Mouse (Mus musculus) adrenal gland, adult 18-20 months (tissue): ENCODE results near the gene Arhgap45. TPM values are rescaled to one million over a fixed set of nuclear protein-coding genes. Genes with fewer than 3 reads are reported as not detected.
"Not testable (repeated sequence)": the region's sequence is repeated elsewhere in the genome, so short reads cannot be mapped to it uniquely, and the experiment has no call there.

Source experiments
- DNase-seq, 2 experiments: peaks; one replicate each; pipeline ENCODE4 v3.0.0; 2021 to 2022; ENCODE audit warnings: low spot score in 2 of 2
- total RNA-seq, 2 experiments: library from RNA; stranded (reverse); gene quantifications; 1 replicate in 1 of 2; 2 replicates in 1 of 2; pipeline ENCODE4 v1.2.3; 2021

Gene Arhgap45
- total RNA-seq, 2 experiments from 2014 or later: 5.5 to 7.3 TPM

DNA sequence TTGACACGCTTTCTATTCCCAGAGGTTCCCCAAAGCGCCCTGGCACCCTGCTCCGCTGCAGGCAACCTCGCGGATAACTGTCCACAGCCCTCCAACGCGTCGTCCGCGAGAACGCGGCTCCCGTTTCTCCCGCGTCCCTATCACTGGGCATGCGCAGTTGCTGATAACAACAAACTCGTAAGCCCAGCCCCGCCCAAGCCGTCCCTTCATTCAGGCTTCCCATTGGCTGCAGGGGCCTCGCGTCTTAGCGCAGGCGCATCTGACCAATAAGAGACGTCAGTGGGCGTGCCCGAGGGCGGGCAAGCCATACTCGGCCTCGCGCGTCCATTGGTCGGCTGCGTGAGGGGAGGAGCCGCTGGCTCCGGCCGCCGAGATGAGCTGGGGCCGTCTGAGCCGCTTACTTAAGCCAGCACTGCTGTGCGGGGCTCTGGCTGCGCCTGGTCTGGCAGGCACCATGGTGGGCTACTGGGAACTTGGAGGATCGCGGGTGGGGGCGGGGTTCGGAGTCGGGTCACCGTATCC is 36.9 kb downstream of the Arhgap45 start:
- DNase-seq: peak; percentile 98

DNA sequence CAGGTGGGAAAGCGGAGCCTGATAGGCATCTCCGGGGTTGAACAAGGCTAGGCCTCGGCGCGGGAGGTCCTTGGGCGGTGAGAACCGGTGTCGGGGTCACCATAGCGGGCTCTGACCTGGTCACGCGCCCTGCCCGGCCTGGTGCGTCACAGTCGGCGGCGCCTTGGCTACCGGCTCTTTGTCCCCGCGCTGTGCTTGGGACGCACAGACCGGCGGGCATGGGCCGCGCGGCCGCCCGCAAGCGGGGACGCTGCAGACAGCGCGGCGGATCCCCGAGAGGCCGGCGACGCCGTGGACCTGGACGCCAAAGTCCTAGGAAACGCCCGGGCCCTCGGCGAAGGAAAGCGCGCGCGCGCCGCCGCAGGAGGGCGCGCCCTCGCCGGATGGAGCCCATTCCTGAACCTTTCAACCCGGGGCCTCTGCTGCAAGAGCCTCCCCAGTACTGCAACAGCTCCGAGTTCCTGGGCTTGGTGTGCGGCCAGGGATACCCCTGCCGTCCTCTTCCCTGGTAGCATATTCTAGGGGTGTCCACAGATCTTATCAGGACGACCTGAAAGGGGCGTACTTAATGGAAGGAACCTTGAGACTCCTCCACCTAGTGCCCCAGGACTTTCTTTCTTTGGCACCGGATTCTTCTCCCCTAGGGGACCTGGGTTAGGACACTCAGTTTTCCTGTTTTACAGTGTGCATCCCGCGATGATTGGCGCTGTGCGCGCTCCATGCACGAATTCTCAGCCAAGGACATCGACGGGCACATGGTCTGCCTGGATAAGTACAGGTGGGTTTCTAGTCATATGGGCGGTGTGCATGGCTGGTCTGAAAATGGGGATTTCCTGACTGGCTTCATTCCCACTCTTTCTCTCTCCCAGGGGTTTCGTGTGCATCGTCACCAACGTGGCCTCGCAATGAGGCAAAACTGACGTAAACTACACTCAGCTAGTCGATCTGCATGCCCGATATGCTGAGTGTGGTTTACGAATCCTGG is 37.7 kb downstream of the Arhgap45 start:
- DNase-seq: peak; percentile 64 to 71

DNA sequence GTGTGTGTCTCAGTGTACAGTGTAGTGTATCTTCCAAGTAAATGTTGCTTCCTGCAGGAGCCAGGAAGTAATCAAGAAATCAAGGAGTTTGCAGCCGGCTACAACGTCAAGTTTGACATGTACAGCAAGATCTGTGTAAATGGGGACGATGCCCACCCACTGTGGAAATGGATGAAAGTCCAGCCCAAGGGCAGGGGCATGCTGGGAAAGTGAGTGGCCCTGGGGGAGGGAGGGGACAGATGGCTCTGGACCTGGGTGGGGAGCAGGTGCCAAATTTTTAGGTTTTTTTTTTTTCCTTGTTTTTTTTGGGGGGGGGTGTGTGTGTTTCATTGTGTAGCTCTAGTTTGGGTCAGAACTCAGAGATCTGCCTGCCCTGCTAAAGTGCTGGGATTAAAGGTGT is 38.5 kb downstream of the Arhgap45 start:
- DNase-seq: not testable (repeated sequence)

DNA sequence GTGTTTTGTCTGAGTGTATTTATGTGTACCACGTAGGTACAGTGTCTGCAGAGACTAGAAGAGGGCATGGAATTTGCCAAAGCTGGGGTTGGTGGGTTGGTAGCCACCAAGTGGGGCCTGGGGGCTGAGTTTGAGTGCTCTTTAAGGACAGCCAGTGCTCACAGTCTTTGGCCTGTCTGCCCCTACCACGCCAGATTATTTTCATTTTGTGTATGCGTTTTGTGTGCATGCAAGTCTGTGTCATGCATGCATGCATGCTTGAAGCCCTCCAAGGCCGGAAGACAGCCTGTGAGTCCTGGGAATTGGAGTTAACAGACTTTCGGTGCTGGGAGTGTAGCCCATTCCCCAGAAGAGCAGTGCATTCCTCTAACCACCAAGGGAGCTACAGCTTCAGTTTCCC is 38.9 kb downstream of the Arhgap45 start:
- no peak for DNase-seq

DNA sequence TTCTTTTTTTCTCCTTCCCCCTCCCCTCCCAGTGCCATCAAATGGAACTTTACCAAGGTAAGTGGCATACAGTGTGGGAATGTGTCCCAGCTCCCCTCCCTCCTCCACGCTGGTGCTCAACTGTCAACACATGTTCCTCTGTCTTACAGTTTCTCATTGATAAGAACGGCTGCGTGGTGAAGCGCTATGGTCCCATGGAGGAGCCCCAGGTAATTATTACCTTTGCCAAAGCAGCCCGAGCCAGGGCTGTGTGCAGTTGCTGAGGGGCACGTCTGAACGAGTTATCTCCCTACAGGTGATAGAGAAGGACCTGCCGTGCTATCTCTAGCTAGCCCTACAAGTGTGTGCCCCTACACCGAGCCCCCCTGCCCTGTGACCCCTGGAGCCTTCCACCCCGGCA is 39.4 kb downstream of the Arhgap45 start:
- DNase-seq: no peak

DNA sequence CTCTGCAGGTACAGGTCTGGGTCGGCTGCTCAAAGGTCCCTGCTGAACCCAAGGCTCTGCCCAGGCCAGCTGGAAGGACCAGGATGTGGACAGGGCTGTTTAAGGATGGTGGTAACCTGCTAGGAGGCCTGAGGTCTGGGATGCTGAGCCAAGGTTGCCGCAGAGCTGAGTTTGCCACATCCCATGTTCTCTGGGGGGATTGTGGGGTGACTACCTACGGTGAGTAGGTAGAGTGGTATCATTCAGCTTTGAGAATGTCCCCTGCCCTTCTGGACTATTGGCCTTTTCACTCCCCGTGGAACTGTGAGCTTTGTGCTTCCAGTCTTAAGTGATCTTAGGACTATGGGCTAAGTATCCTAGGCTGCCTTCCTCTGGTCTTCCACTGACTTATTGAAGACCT is 40.1 kb downstream of the Arhgap45 start:
- no peak for DNase-seq

DNA sequence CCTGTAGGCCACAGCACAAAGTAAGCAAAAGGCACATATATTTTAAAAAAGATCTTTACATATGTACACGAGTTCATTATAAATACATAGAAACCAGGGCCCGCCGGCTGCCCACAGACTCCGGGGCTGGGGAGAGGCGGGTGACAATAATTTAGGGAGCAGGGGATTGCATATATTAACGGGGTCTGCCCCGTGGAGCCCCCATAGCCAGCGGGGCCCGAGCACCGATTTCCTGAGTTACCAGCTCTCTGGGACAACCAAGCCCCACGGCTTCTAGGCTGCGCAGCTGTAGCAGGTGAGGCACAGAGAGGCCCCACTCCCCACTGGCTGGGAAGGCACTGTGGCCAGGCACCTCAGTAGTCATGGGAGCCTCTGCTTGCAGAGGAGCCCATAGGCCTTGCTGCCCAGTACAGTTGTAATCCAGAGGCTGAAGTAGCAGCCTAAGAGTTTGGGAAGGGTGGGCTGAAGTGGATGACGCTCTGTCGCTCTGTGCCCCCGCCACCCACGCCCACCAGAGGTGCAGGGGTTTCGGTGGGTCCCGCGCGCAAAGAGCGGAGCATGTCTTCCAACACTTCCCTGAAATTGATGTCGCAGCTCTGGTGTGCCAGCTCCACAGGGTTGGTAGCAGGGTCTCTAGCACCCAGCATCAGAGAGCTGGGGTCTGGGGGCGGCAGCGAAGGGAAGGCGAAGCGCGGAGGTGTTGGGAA is 40.7 kb downstream of the Arhgap45 start:
- no peak for DNase-seq

DNA sequence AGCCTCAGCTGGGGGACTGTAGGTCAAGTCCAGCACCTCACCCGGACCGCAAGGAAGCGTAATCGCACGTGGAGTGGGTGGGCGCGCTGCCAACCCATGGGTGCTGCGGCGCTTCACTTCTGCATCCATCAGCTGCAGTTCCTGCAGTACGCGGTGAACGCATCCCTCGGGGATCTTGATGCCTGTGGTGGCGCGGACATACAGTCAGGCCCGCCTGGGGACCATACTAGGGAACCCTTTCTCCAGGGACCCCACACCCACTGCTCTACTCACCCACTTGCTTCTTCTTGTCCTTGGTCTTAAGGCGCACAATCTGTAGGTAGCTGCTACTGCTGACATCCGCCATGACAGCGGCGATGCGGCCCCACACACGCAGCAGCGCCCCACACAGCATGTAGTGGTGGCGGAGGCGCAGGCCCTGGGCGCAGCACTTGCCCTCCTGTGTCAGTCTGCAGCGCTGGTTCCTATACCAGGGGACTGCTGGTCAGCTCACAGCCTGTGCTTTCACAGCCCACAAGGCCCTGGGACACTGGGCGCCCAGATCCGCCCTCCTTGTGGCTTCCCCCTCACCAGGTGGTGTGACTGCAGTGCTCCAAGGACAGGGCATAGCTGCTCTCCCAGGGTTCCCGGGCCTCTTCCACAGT is 41.4 kb downstream of the Arhgap45 start:
- DNase-seq: no peak

DNA sequence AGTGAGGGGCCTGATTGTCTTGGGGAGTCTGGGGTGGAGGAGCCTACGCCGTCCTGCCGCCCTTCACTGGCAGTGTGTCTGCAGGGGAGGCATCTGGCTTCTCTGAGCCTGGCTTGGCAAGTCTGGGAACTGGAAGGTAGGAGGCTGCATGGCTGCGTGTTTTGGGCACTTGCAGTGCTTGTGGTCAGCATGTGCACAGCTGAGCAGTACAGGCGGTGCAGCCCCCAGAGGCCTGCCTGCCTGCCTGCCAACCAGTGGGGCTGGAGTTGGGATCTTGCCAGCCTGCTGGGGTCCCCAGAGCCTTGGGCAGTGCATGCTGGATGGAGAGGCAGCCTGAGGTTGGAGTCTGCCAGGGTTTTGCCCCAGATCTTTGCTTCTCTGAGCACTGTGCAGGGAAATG is 46.7 kb downstream of the Arhgap45 start:
- no peak for DNase-seq

DNA sequence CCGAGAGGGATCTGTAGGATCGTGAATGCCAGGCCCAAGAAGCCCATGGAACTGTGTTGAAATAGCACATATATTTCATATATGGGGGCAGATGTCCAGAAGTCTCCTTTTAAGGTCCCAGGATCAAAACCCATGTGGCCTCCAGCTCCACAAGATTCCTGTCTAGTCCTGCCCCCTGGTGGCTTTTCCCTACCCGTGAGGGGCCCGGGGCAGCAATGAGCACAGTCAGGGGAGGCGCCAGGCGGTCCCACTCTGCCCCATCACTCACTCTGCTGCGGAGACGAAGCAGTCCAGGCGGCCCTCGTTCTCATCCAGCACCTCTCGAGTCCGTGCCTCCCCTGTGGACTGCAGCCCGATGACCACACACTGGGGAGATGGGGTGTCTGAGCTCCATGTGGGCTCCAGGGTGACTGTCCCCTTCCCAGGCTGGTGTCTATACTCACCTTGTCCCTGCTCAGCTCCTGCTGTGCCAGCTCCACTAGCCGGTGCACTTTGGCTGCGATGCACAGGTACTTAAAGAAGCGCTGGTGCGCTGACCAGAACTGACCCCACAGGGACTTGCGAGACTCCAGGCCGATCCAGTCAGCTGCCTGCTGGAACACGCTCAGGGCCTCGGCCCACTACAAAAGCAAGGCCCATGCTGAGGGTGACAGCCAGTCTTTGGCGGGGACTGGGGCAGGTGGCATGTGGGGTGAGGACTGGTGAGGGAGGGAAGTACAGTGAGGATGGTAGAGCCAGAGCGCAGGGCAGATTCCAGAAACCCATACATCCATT is 47.6 kb downstream of the Arhgap45 start:
- no peak for DNase-seq

DNA sequence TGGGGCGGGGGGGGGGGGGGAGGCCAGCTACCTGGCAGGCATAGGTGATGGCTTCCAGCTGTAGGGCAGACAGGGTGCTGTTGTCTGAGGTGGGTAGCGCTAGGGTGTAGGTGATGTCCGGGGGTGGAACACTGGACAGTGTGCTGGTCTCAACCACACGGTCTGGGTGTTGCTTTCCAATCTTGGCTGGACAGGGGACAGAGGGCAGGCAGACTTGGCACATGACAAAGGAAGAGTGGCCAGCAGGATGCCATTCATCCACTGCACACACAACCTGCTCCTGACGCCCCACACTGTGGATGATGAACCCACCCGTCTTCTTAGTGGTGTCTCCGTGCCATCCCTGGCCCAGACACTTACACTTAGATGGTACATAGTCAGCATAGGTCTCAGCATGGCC is 52.8 kb downstream of the Arhgap45 start:
- no peak for DNase-seq

DNA sequence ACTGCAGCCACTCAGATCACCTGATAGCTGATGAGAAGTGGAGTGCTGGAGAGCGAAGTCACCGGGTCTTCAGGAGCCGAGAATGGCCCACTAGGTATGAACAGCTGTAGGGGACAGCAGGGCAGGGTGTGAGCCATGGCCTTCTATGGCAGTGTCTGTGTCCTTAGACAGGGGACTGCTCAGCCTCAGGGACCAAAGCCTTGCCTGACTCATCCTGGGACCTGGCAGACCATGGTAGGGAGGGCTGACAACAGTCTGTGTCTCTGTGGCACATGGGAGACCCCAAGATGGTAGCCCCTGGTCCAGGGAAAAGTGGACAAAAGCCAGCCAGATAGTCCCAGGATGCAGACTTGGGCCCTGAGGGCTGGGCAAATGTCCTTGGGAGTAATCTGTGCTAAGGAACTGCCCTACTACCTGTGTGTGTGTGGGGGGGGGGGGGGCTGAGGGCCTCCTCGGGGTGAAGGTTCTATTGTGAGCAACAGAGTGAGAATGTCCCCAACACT is 53.5 kb downstream of the Arhgap45 start:
- no peak for DNase-seq

DNA sequence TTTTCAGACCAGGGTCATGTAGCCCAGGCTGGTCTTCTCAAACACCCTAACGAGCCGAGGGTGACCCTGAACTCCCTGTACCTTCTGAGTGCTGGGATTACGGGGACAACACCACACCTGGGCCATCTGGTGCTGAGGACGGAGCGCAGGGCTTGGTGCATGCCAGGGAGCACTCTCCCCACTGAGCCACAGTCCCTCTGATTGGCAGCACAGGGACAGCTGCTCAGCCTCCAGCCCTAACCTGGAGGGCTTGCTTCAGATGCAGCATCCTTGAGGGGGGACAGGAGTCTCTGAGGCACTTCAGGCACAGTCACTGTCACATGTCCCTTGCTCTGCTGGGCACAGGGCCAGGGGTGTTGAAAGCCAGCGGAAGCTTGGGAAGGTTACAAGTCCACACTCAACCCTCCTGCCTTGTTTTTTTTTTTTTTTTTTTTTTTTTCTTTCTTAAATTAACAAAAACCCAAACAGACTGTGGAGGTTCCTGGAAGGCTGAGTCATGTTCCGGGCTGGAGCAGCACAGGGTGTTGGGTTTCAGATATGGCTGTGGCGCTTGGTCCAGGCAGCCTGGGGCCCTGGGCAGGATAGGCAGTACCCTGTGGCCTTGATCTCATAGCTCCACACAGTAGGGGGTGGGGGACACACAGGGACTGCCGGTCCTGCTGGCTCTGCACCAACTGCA is 54.5 kb downstream of the Arhgap45 start:
- peak; percentile 82 to 88 for DNase-seq

DNA sequence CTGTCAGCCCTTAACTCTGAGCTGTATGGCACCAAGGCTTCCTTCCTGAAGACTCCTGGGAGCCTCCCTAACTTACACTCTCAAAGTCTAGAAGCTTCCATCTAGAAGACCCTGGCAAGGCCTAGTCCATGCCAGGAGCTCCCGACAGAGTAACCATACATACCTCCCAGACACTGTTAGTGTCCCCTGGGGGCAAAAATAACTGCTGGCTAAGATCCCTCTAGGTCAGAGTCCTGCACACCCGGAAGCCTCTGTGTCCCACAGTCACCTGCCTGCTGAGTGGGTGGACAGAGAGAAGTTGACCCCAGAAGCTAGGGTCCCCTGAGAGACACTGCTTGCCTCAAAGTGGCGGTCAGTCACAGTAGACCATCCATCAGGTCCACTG is 55.1 kb downstream of the Arhgap45 start:
- no peak for DNase-seq

DNA sequence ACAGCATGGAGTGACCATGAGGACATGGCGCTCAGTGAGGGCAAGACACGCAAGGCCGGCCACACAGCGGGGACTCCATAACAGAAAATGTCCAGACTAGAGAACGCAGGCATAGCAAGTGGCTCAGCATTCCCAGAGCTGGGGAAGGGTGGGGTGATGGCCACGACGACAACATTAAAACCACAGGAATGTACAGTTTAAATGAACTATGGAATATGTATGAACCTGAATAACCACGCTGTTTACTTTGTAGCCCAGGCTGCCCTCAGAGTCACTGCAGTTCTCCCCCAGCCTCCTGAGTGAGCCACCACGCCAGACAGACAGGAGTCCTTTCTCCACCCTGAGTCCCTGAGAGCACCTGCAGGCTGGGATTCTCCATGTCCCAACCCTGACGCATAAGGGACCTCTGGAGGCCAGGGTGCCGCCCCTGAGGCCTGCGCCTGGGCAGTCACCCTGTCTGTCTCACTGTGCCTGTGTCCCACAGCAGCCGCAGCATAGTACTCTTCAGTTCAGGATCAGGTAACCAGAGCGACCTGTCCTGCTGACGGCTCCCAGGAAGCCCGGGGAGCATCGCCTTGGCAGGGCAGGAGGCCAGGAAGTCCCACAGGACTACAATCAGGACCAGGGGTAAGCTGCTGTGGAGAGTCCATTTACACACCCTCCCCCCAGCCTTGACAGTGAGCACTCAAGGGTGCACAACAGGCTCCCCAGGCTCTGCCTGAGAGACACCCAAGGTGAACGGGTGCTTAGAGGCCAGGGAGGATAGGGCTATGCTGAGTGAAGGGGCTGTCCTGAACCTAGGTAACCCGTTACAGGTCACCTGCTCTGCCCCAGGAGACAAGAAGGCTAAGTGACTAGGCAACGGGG is 56.4 kb downstream of the Arhgap45 start:
- DNase-seq: peak in 1 of 2 experiments; percentile 30

DNA sequence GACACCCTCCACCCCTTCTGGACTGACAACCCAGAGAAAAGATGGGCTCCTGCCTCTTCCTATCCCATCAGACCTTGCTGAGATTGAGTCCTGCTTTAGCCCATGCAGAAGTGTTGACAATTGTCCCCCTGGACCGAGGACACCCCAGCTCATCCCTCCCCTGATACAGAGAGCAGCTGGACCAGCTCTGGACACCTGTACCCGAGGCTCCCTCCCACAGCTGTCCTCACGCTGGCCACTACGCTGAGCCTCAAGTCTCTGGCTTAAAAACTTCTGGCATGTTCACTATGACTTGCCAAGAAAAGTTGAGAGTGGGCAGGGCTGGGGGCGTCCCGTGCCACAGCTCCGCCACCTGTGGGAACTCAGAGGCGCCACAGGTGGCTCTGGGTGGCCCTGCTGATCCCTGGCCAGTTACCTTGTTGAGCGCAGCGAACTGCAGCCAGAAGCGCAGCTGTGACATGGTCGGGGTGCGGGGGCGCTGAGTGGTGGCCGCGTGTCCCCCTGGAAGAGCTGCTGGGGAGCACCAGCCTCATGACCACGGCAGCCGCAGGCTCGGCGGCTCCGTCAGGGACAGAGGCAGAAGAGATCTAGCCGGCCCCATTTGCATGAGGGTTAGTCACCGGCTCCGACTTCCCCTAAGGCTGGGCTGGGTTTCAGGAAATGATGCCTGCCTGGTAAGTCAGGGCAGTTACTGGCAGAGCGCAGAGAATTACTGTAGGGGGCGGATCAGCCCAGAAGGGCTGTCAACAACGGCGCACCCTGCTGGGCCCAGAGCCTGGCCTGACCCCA is 58.6 kb downstream of the Arhgap45 start:
- DNase-seq: peak; percentile 68 to 71

DNA sequence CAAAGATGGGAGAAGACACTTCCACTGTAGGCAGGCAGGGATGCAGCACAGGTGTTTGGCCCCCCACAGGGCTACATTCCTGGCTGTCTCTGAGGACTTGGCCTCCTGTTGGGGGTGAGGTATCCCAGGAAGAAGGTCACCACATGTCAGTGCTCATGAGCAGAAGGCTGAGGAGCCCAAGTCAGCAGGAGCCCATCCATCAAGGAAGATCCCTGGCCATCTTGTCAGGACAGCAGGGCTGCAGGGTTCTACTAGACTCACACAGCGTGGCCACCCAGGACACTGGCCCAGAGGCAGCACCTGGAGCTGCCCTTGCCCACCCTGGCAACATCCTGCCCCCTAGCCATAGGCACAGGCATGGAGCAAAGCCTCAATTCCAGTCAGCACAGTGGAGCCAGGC is 59.5 kb downstream of the Arhgap45 start:
- DNase-seq: no peak

DNA sequence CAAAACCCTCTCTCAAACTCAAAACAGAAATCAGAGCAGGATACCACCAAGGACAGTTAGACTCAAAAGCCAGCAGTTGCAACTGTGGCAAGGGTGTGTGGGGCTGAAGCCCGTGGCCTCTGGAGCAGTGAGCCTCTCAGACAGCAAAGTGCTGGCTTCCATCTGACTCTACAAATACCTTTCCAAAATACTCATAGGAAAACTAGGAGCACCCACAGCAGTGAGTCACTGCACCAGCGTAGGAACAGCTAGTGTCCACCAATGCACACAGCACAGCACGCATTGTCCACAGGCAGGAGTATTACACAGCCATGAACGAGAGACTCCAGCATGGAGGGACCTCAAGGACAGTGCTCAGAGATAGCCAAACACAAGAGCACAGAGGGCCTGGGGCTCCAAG is 59.9 kb downstream of the Arhgap45 start:
- no peak for DNase-seq
